Mouse (Mus musculus): ENCODE measurements at regions not wholly inside any gene's neighbourhood (a gene's known extent, or its start where the extent isn't known, plus 50 kb on each side); places are given as distances from the start of the nearest gene placed in this dataset.

- TF ChIP-seq CTCF (IDR thresholded peaks at IDR 0.05; ENCODE audit: borderline replicate concordance, control insufficient read depth, extremely low read depth, insufficient read depth, low read length, poor library complexity) (no peak), POLR2A (IDR thresholded peaks at IDR 0.05; ENCODE audit: control insufficient read depth, extremely low read depth, insufficient read depth, low read length, poor library complexity) (no peak)
These were observed 486.2 kb downstream of the Synb start for GRCm38 (mm10) chr14:68807918-68808317.

Data from thymus, adult 2 months (tissue).